Mouse (Mus musculus): Measurements from ENCODE around the gene Fga. TPM values are rescaled to one million over a fixed set of nuclear protein-coding genes. Genes with fewer than 3 reads are reported as not detected.

The Fga gene
- polyA plus RNA-seq, 1 experiment from 2014 or later: not detected

DNA sequence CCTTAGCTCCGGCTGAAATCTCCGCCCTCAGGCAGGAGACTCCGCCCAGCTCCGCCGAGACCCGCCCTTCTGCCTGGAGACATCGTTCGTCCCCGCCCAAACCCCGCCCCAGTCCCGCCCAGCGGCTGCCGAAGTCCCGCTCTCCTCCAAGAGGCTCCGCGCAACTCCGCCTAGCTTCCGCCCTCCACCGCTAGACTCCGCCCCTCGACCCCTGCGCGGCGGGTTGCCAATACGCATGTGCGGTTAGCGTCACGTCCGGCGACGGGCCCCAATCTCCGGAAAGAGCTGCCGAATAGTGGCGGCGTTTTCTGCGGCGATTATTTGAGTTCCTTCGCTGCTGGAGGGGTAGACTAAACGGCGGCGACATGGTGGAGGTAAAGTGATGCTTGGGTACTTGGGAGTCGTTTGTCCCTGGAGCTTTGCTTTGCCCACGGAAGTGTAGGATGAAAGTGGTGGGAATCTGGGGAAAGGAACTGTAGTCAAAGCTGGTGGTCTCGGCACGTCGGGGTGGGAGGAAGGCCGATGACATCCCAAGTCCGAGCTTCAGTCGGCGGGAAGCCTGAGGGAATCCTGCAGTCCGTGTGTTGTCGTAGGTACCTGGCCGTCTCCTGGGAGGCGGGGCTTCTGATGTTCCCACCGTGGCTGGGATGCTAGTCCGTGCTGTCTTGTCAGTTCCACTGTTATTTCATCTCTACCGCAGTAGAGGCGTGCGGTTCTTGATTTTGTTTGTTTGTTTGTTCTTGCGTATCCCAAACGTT is 29.6 kb downstream of the Fga start, which contains the start of gene Plrg1:
Plrg1 (plus strand) TSS at position 242 of the 758 bp plus-strand sequence.
- peaks cover 10% of the 10 kb centered on the region for H3K4me1 ChIP-seq
- H3K36me3 ChIP-seq: peaks cover 32% of the 10 kb centered on the region
- under 1% methylated on average over 61 of the region's 61 CpGs for WGBS
- peak within 1 kb of the TSS; percentile 63 for H3K27ac ChIP-seq (replicated peaks)
- no peaks in the 10 kb centered on the region for H3K9me3 ChIP-seq
- H3K27me3 ChIP-seq: no peaks in the 10 kb centered on the region
- peak within 1 kb of the TSS; percentile 84 for H3K4me3 ChIP-seq
- peak within 1 kb of the TSS; percentile 83 for H3K9ac ChIP-seq (replicated peaks)
- H3K4me2 ChIP-seq (replicated peaks): peak within 1 kb of the TSS; percentile 85
- ATAC-seq (ENCODE audit: low FRiP score, low read depth): peak; percentile 99

DNA sequence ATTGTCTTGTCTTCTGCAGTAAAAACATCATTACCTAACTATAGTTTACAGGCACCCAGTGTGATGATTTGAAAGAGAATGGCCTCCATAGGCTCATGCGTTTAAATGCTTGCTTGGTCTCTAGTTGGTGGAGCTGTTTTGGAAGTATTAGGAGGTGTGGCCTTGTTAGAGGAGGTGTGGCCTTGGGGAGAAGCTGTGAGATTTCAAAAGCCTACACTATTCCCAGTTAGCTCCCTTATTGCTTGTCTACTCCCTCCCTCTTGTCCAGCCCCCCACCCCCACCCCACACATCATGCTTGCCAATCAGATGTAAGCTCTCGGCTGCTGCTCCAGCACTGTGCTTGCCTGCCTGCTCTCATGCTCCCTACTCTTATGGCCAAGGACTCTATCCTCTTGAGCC is 31.2 kb downstream of the Fga start:
- H3K9me3 ChIP-seq: no peaks in the 10 kb centered on the region
- no peak overlapping the region for H3K9ac ChIP-seq (replicated peaks)
- no peak overlapping the region for H3K27ac ChIP-seq (replicated peaks)
- no peaks in the 10 kb centered on the region for H3K27me3 ChIP-seq
- peaks cover 48% of the 10 kb centered on the region for H3K36me3 ChIP-seq
- ATAC-seq (ENCODE audit: low FRiP score, low read depth): no peak
- no peak overlapping the region for H3K4me3 ChIP-seq
- peaks cover 10% of the 10 kb centered on the region for H3K4me1 ChIP-seq
- H3K4me2 ChIP-seq (replicated peaks): no peak overlapping the region
- 93% methylated on average over 2 of the region's 2 CpGs for WGBS

DNA sequence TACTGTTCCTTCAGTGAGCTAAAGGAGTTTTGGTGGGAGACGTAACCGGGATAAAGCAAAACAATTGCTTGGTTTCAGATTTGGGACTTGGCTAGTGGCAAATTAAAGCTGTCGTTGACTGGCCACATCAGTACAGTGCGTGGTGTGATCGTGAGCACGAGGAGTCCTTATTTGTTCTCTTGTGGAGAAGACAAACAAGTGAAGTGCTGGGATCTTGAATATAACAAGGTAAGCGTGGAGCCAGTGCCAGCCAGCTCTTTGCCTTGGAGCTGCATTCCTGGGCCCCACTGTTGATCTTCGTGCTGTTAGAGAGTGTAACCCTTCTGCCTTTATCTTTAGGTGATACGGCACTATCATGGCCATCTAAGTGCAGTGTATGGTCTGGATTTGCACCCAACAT is 42.0 kb downstream of the Fga start:
- H3K27me3 ChIP-seq: no peaks in the 10 kb centered on the region
- peaks cover 94% of the 10 kb centered on the region for H3K36me3 ChIP-seq
- no peak for ATAC-seq (ENCODE audit: low FRiP score, low read depth)
- no peak overlapping the region for H3K4me3 ChIP-seq
- H3K4me1 ChIP-seq: no peaks in the 10 kb centered on the region
- no peak overlapping the region for H3K9ac ChIP-seq (replicated peaks)
- H3K27ac ChIP-seq (replicated peaks): no peak overlapping the region
- WGBS: 96% methylated on average over 9 of the region's 9 CpGs
- H3K4me2 ChIP-seq (replicated peaks): no peak overlapping the region
- no peaks in the 10 kb centered on the region for H3K9me3 ChIP-seq

DNA sequence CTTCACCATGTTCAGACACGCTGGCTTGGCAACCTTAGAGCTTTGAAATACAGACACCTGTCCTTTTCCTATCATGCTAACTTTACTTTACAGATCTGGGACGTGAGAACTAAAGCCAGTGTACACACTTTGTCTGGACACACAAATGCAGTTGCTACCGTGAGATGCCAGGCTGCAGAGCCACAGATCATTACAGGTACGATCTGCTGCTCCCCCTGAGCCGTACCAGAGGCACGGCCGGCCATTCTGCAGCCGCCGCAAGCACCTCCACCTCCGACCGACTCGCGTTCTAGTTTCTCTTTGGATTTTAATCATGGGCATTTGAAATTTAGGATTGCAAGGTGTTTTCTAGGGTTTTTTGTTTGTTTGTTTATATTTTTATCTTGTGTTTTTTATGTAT is 43.0 kb downstream of the Fga start:
- Histone ChIP-seq H3K4me3 (no peak overlapping the region), H3K27ac (replicated peaks) (no peak overlapping the region)
- WGBS: 95% methylated on average over 13 of the region's 13 CpGs

DNA sequence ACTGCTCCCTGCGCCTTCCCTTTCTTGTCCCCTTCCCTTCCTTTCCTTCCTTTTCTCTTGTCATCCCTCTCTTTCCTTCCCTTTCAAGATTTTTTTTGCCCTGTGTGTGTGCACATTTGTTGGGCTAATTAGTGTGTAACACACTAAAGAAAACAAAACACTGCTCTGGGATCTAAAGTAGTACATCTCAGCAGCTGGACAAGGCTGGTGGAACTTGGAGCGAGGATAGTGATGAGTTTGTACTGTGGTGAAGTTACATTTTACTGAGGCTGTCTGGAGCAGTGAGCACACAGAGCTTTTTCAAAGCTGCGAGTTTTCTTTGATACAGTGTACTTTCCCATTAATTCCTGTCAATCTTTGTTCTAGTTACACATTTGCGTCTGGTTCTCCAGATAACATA is 44.4 kb downstream of the Fga start:
- H3K9ac ChIP-seq (replicated peaks): no peak overlapping the region
- no peak for ATAC-seq (ENCODE audit: low FRiP score, low read depth)
- H3K4me1 ChIP-seq: no peaks in the 10 kb centered on the region
- no peaks in the 10 kb centered on the region for H3K9me3 ChIP-seq
- no peaks in the 10 kb centered on the region for H3K27me3 ChIP-seq
- H3K27ac ChIP-seq (replicated peaks): no peak overlapping the region
- H3K4me2 ChIP-seq (replicated peaks): no peak overlapping the region
- peaks cover 87% of the 10 kb centered on the region for H3K36me3 ChIP-seq
- H3K4me3 ChIP-seq: no peak overlapping the region
- 94% methylated on average over 4 of the region's 4 CpGs for WGBS

More for the DNA sequence above, 43.0 kb downstream of the Fga start:
- H3K9ac ChIP-seq (replicated peaks): no peak overlapping the region
- no peak overlapping the region for H3K4me2 ChIP-seq (replicated peaks)
- H3K36me3 ChIP-seq: peaks cover 95% of the 10 kb centered on the region
- H3K9me3 ChIP-seq: no peaks in the 10 kb centered on the region
- ATAC-seq (ENCODE audit: low FRiP score, low read depth): no peak
- H3K4me1 ChIP-seq: no peaks in the 10 kb centered on the region
- H3K27me3 ChIP-seq: no peaks in the 10 kb centered on the region

DNA sequence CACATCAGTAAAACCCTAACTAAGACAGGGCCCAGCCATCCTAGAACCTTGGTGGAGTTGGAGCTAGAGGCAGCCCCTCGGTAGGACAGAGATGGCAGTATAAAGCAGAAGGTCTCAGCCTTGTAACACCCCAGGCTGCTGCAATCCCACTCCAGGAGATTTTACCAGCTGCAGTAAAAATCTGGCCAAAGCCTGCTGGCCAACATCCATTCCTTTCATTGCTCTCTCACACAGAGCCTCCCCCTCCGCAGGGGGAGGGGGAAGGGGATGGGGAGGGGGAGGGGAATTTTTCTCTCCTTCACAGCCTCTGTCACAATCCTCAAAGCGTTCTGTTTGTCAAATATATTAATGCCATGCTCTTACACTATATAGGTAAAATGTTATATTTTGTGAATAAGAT is 50.7 kb downstream of the Fga start:
- Histone ChIP-seq H3K9me3 (no peaks in the 10 kb centered on the region), H3K36me3 (peaks cover 26% of the 10 kb centered on the region), H3K9ac (replicated peaks) (no peak overlapping the region), H3K27me3 (no peaks in the 10 kb centered on the region), H3K27ac (replicated peaks) (no peak overlapping the region), H3K4me2 (replicated peaks) (no peak overlapping the region), H3K4me1 (peaks cover 8% of the 10 kb centered on the region; the same call in 1 of the 2 replicates), H3K4me3 (no peak overlapping the region)
- 45% methylated on average over 2 of the region's 3 CpGs for WGBS
- ATAC-seq (ENCODE audit: low FRiP score, low read depth): peak; percentile 14; the same call in 1 of the 2 replicates

DNA sequence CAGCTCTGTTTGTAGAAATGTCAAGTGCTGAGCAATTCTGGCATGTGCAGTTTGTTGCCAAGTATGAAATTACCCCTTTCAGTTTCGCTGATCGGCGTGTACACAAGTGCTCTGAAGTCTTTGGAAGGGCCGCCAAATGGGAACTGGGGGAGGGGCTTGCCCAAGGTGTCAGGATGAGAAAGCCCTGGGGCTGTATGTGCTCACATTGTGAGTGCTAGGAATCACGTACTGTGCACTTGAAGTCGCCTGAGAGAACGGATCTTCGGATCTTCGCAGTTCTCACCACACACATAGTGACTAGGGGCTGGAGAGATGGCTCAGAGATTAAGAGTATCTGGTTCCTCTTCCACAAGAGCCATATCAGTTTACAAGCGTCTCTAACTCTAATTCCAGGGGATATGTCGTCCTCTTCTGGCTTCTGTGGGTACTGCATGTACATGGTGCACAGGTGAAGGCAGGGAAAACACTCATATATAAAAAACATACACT is 54.7 kb downstream of the Fga start:
- Histone ChIP-seq H3K4me2 (replicated peaks) (peak overlapping the region; percentile 50), H3K4me3 (peak overlapping the region; percentile 15; the same call in 1 of the 2 replicates), H3K4me1 (peaks cover 8% of the 10 kb centered on the region; the same call in 1 of the 2 replicates), H3K27me3 (no peaks in the 10 kb centered on the region), H3K9me3 (no peaks in the 10 kb centered on the region), H3K9ac (replicated peaks) (no peak overlapping the region), H3K36me3 (no peaks in the 10 kb centered on the region), H3K27ac (replicated peaks) (no peak overlapping the region)
- peak; percentile 57 for ATAC-seq (ENCODE audit: low FRiP score, low read depth)
- WGBS: 9% methylated on average over 11 of the region's 11 CpGs

Other genes starting within 250 kb of the Fga start
- gene Rbm46, start 149.6 kb upstream of the Fga start, polyA plus RNA-seq (2016; fragmentation: Nextera tagmentation; extraction: Ambion mirVana): 3.7 and 4.6 TPM in 2 replicates
- gene Lrat, start 122.1 kb upstream of the Fga start, polyA plus RNA-seq (2016; fragmentation: Nextera tagmentation; extraction: Ambion mirVana): 0.03 TPM in 1 of 2 replicates, not detected in the other
- 0.43 TPM in 1 of 2 replicates, not detected in the other for gene Fgg, start 18.4 kb upstream of the Fga start, polyA plus RNA-seq (2016; fragmentation: Nextera tagmentation; extraction: Ambion mirVana)
- gene Fgb, start 23.8 kb downstream of the Fga start, polyA plus RNA-seq (2016; fragmentation: Nextera tagmentation; extraction: Ambion mirVana): 0.17 TPM in 1 of 2 replicates, not detected in the other
- 112 and 115 TPM in 2 replicates for gene Plrg1, start 29.4 kb downstream of the Fga start, polyA plus RNA-seq (2016; fragmentation: Nextera tagmentation; extraction: Ambion mirVana)
- gene Dchs2, start 101.9 kb downstream of the Fga start, polyA plus RNA-seq (2016; fragmentation: Nextera tagmentation; extraction: Ambion mirVana): 0.20 and 0.29 TPM in 2 replicates